Mouse (Mus musculus) spleen, postnatal 36 days (tissue): Measurements from ENCODE around the gene Uspl1.
A peak's percentile ranks its signal among the peaks of the same experiment; 100 is the strongest.

ENCODE experiments used
- DNase-seq, 2 experiments: peaks; one replicate each; pipeline ENCODE4 v3.0.0; 2022; ENCODE audit warnings: low spot score in 2 of 2, mixed read lengths in 1 of 2

The Uspl1 gene

DNA sequence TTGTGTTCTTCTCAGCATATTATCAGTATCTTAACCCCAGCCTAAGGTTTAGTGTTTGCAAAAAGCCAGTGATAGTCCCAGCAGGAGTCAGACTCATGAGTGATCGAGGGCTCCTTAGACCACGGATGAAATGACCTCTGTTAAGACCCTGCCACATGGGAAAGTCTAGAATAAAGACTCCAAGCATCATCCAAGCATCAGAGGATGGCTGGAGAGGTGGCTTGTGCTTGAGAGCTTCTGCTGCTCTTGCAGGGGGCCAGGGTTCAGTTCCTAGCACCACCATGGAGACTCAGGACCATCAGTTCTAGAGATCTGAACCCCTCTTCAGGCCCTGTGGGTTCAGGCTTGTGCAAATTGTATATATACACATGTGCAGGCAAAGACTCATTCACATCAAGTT is 16.1 kb upstream of the Uspl1 start:
- DNase-seq: no peak

DNA sequence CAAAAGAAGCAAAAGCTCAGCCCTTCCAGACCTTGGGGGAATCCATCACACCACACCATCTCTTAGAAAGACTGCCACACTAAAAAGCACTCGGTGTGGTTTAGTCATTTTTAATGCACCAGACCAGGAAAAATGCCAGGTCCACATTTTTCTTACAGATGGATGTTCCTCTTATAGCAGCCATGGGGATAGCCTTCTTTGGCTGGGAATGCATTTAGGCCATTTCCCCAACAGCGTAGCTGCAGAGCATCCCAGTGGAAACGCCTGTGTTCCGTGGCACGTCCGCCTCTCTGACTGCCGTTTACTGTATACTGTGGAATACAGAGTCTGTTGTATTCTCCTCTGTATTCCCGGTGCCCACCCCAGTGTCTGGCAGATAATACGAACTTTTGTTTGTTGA is 15.3 kb upstream of the Uspl1 start:
- no peak for DNase-seq

GRCm38 (mm10) chr5:149170841-149171588 is 13.1 kb upstream of the Uspl1 start:
- DNase-seq: no peak

DNA sequence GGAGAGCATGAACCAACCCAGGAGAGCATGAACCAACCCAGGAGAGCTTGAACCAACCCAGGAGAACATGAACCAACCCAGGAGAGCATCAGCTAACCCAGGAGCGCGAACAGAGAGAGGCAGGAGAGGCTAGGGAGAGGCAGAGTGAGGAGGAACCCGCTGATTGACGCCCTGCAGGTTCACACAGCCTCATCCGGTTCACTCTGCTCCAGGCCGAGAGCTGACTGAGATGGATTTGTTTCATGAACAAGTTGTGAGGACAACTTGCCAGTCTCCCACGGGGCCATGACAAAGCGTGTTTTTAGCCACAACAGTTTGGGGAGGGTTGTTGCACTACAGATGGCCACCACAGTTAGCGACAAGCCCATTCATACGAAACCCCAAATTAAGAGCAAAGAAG is 11.9 kb upstream of the Uspl1 start:
- DNase-seq: no peak

- DNase-seq: no peak
Observed at GRCm38 (mm10) chr5:149174527-149174926, 9.6 kb upstream of the Uspl1 start.

DNA sequence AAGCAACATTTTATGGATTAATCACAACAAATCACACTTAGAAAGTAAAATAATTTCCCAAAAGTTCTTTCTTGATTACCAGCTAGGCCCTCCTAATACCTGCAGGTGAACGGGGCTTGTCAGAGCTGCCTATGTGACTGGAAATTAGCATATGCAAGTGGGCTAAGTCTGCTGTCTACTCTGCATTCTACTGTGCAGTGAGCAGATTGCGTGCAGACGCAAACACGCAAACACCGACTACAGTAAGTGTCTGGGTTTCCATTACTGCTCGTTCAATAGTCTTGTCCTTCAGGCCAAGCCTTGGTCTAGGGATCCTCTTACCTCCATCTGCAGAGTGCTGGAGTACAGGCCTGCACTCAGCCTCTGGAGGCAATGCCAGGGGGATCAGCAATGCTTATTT is 8.4 kb upstream of the Uspl1 start:
- no peak for DNase-seq

GRCm38 (mm10) chr5:149178095-149178494 is 6.1 kb upstream of the Uspl1 start:
- no peak for DNase-seq

DNA sequence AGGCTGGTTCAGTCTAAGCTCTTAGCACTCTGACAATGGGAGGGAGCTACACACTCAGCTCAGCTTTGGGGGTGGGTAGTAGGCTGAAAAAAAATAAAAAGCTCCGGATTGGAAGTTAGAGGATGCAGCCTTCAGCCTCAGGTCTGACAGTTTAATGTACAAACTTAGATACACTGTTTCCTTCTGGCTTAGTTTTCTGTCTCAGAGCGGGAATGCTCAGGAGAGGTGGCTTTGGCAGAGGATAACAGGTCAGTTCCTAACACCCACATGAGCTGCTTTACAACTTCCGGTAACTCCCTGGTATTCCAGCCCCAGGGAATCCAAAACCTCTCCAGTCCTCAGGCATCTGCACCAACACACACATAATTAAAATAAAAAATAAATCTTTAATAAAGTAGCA is 4.3 kb upstream of the Uspl1 start:
- DNase-seq: no peak

GRCm38 (mm10) chr5:149182186-149182870 is 1.8 kb upstream of the Uspl1 start:
- no peak for DNase-seq

DNA sequence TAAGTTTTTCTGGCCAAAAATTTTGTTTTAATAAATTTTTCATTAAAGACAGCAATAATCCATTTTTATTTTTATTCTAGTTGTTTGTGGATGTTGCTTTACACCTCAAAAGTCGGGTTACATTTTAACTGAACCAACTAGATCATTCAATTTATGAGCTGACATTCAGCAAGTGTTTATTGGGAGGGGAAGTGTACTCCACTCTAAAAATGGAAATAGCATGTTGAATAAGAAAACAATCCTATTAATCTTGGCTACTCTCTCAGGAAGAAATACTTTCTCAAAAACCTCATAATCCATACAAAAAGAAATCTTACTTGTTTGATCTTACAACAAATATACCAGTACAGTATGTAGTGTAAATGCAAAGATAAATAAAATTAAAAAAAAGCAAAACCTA is 1.0 kb upstream of the Uspl1 start:
- no peak for DNase-seq

GRCm38 (mm10) chr5:149183721-149184103 is 438 bp upstream of the Uspl1 start:
- DNase-seq: no peak

DNA sequence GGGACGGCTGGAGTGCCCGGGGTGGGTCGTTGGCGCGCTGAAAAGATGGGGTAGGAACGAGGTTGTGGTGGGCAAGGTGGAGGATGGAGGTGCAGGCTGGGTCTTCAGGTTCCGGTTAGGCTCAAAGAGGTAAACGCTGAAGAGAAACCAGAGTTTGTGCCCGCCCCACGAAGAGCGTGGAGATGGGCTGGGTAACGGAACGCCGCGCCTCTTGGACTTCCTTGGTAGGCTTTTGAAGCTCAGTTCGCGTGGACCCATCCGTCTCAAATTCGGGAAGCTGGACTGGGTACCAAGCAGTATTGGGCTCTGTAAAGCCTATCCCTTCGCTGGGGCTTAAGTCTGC is 665 bp downstream of the Uspl1 start:
- peak; percentile 64 to 71 for DNase-seq

GRCm38 (mm10) chr5:149185806-149186205 is 1.7 kb downstream of the Uspl1 start:
- no peak for DNase-seq

GRCm38 (mm10) chr5:149190160-149190559 is 6.0 kb downstream of the Uspl1 start:
- no peak for DNase-seq

DNA sequence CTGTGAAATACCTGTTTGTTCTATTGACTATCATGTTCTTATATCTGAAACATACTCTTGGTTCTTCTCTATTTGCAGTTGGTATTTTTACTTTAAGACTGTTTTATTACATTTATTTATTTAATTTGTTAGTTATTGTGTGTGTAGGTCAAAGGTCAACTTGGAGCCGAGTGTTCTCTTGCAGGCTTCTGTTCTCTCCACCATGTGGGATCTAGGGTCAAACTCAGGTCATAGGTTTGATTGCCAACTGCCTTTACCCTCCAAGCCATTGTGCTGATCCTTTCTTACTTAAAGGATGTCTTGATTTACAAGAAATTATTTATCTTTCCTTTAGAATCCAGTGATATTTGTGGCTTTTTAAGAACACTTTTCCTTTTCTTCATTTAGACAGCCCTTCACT is 12.5 kb downstream of the Uspl1 start:
- DNase-seq: no peak

GRCm38 (mm10) chr5:149198782-149199181 is 14.6 kb downstream of the Uspl1 start:
- DNase-seq: no peak

- no peak for DNase-seq
Observed at GRCm38 (mm10) chr5:149202941-149203340, 18.8 kb downstream of the Uspl1 start.

DNA sequence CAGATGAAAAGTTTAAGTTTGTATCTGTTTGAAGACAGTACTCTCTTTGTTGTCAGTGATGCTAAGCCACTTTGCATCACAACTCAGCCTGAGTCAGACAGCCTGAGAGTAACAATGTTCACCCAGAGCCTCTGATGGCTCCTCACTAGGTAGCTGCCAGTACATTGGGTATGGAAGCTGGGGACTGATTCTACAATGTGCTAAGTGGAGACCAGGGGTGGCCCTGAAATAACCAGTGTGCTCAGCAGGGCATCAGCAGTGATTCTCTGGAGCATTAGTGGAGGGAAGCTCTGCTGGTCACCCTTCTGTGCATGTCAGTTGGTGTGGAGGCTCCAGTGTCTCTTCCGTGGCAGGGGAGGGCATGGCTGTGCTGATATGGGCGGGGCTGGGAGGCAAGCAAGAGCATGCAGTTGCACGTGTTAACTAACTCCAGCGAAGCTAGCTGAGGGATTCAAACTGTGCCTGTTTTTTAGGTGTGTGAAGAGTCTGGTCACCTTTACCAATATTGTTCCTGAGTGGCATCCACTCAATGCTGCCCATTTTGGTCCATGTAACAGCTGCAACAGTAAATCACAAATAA is 19.7 kb downstream of the Uspl1 start:
- DNase-seq: no peak

DNA sequence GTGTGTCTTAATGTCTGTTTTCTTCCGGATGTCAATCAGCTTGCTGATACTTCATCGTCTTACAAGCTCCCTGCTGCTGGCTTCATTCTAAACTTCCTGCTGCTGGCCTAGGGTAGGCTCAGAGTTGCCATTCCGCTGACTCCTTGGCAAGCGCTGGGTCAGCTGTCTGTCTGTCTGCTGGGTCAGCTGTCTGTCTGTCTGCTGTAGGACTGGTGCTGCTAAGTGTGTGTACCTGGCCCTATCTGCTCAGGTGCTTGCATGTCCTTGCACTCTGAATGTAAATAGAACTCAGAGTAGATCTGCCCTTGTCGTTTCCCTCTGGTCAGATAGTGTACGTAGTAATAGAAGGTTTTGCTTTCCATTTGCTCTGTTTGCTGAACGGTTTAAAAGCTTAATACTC is 20.7 kb downstream of the Uspl1 start:
- no peak for DNase-seq

DNA sequence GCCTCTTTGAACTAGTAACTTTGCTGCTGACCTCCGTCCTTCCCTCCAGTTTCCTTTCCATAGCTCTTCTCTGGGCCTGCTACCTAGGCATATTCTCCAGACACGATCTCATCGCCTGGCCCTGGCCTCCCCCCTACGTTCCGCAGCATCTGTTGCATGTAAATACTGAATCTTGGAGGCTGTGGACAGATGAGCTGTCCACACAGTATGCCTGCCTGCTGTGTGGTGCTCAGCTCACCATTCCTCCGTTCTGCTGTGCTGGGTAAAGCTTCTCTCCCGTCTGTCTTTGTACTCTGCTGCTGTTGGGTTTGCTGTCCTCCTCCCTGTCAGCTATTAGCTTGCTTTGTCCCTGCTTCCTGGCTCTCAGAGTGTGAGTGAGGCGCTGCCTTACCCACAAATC is 21.1 kb downstream of the Uspl1 start:
- DNase-seq: no peak

GRCm38 (mm10) chr5:149206286-149206685 is 22.1 kb downstream of the Uspl1 start:
- no peak for DNase-seq

DNA sequence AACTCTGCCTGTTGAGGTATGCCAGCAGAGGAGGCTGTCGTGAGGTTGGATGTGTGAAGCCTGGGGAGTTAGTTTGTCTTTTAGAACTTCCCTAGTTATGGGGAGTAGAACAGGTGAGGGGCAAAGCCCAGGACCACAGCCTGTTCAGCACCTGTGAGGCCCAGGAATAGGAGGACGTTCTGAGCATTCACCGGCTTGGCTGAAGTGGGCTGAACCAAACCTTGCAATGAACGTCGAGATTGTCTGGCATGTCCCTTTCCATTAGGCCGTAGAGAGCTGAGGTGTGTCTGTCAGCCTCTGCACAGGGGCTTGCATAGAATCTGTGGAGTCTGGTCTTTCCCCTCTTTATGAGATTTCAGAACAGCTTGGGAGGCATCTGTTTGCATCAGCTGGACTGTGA is 23.5 kb downstream of the Uspl1 start:
- DNase-seq: no peak

GRCm38 (mm10) chr5:149208776-149209175 is 24.6 kb downstream of the Uspl1 start:
- DNase-seq: no peak
